Mouse (Mus musculus) midbrain, embryonic 15.5 days (tissue): ENCODE data around the gene Mmp14. TPM values are rescaled to one million over a fixed set of nuclear protein-coding genes. Genes with fewer than 3 reads are reported as not detected.

ENCODE experiments used
- ATAC-seq: fragments of 200-750 bp; cut with Nextera tagmentation; replicated peaks from 2 replicates; pipeline ENCODE4 v1.8.0; 2017; ENCODE audit warnings: moderate TSS enrichment
- H3K27ac ChIP-seq: fragments of 300-500 bp; sonication (generic); 2 replicates; pipeline ENCODE4 v1.5.1; 2015; ENCODE audit warnings: mild to moderate bottlenecking, inconsistent platforms
- H3K27me3 ChIP-seq: fragments of 300-500 bp; sonication (generic); replicated peaks from 2 replicates; pipeline ENCODE4 v1.6.1; 2015; ENCODE audit warnings: inconsistent platforms
- H3K36me3 ChIP-seq: fragments of 300-500 bp; sonication (generic); replicated peaks from 2 replicates; pipeline ENCODE4 v1.6.1; 2015; ENCODE audit warnings: inconsistent platforms
- H3K4me1 ChIP-seq: fragments of 300-500 bp; sonication (generic); 2 replicates; pipeline ENCODE4 v1.6.1; 2015; ENCODE audit warnings: inconsistent platforms
- H3K4me2 ChIP-seq: fragments of 300-500 bp; sonication (generic); 2 replicates; pipeline ENCODE4 v1.6.1; 2015; ENCODE audit warnings: inconsistent platforms, mild to moderate bottlenecking, moderate library complexity
- H3K4me3 ChIP-seq: fragments of 300-500 bp; sonication (generic); 2 replicates; pipeline ENCODE4 v1.5.1; 2015; ENCODE audit warnings: mild to moderate bottlenecking, inconsistent platforms
- H3K9ac ChIP-seq: fragments of 300-500 bp; sonication (generic); 2 replicates; pipeline ENCODE4 v1.6.1; 2015; ENCODE audit warnings: mild to moderate bottlenecking, inconsistent platforms
- H3K9me3 ChIP-seq: fragments of 300-500 bp; sonication (generic); 2 replicates; pipeline ENCODE4 v1.6.1; 2016; ENCODE audit warnings: inconsistent platforms
- WGBS: fragments of 180-500 bp; shearing (Covaris S2); methylation state at CpG from one replicate; pipeline ENCODE4 v1.1.7; 2015; ENCODE audit warnings: mixed read lengths; 5-methylcytosine and 5-hydroxymethylcytosine counted together
- polyA plus RNA-seq: library from polyadenylated mRNA; unstranded; fragments of >200 nt; fragmentation: Nextera tagmentation; extraction: Ambion mirVana; gene quantifications from 2 replicates; pipeline ENCODE4 v1.2.1, GENCODE M21; 2015

Mmp14 gene
- 45.4 and 51.0 TPM in 2 replicates for polyA plus RNA-seq

- H3K9me3 ChIP-seq: no peaks in the 10 kb centered on the region
- no peaks in the 10 kb centered on the region for H3K27me3 ChIP-seq
- H3K4me2 ChIP-seq: peak within 1 kb of the TSS; percentile 70
- peak within 1 kb of the TSS; percentile 47 for H3K9ac ChIP-seq
- ATAC-seq: peak; percentile 31; the same call in 1 of the 2 replicates
- peaks cover 50% of the 10 kb centered on the region for H3K4me1 ChIP-seq
- H3K27ac ChIP-seq: peak within 1 kb of the TSS; percentile 83
- 1% methylated on average over 49 of the region's 49 CpGs for WGBS
- 0 out of 2 replicates have a peak, but pooled peaks cover 9% of the 10 kb centered on the region for H3K36me3 ChIP-seq
- H3K4me3 ChIP-seq: peak within 1 kb of the TSS; percentile 51
Observed at GRCm38 (mm10) chr14:54431334-54432077, at the start of gene Mmp14. Gene Mmp14 (plus strand): TSS chr14:54431612.

- Histone ChIP-seq H3K9ac (no peak overlapping the region), H3K9me3 (no peaks in the 10 kb centered on the region), H3K4me3 (no peak overlapping the region), H3K4me1 (no peaks in the 10 kb centered on the region), H3K27me3 (no peaks in the 10 kb centered on the region), H3K27ac (no peak overlapping the region), H3K4me2 (no peak overlapping the region), H3K36me3 (no peaks in the 10 kb centered on the region)
- no peak for ATAC-seq
- WGBS: 83% methylated on average over 10 of the region's 10 CpGs
Observed at GRCm38 (mm10) chr14:54381816-54382215, 49.6 kb upstream of the Mmp14 start.

GRCm38 (mm10) chr14:54382641-54383040 is 48.8 kb upstream of the Mmp14 start:
- no peak overlapping the region for H3K4me3 ChIP-seq
- no peaks in the 10 kb centered on the region for H3K27me3 ChIP-seq
- H3K4me2 ChIP-seq: no peak overlapping the region
- 56% methylated on average over 9 of the region's 9 CpGs for WGBS
- no peak overlapping the region for H3K9ac ChIP-seq
- no peak for ATAC-seq
- no peaks in the 10 kb centered on the region for H3K36me3 ChIP-seq
- no peaks in the 10 kb centered on the region for H3K4me1 ChIP-seq
- no peaks in the 10 kb centered on the region for H3K9me3 ChIP-seq
- no peak overlapping the region for H3K27ac ChIP-seq

- Histone ChIP-seq H3K9ac (no peak overlapping the region), H3K4me2 (no peak overlapping the region), H3K36me3 (no peaks in the 10 kb centered on the region), H3K27ac (no peak overlapping the region), H3K9me3 (no peaks in the 10 kb centered on the region), H3K27me3 (no peaks in the 10 kb centered on the region), H3K4me3 (no peak overlapping the region), H3K4me1 (no peaks in the 10 kb centered on the region)
- no peak for ATAC-seq
- 56% methylated on average over 4 of the region's 4 CpGs for WGBS
Observed at GRCm38 (mm10) chr14:54383355-54383771, 48.0 kb upstream of the Mmp14 start.

GRCm38 (mm10) chr14:54384396-54384795 is 47.0 kb upstream of the Mmp14 start:
- Histone ChIP-seq H3K4me3 (no peak overlapping the region), H3K36me3 (no peaks in the 10 kb centered on the region), H3K27me3 (no peaks in the 10 kb centered on the region), H3K4me2 (no peak overlapping the region), H3K27ac (no peak overlapping the region), H3K9ac (no peak overlapping the region), H3K9me3 (no peaks in the 10 kb centered on the region), H3K4me1 (no peaks in the 10 kb centered on the region)
- no peak for ATAC-seq
- 90% methylated on average over 8 of the region's 8 CpGs for WGBS

- 85% methylated on average over 7 of the region's 7 CpGs for WGBS
Observed at GRCm38 (mm10) chr14:54385968-54386618, 45.3 kb upstream of the Mmp14 start.

GRCm38 (mm10) chr14:54387546-54387945 is 43.9 kb upstream of the Mmp14 start:
- Histone ChIP-seq H3K27ac (no peak overlapping the region), H3K9me3 (no peaks in the 10 kb centered on the region), H3K4me1 (no peaks in the 10 kb centered on the region), H3K27me3 (no peaks in the 10 kb centered on the region), H3K36me3 (no peaks in the 10 kb centered on the region), H3K9ac (no peak overlapping the region), H3K4me3 (no peak overlapping the region), H3K4me2 (no peak overlapping the region)
- WGBS: 85% methylated on average over 6 of the region's 6 CpGs
- ATAC-seq: no peak

More at GRCm38 (mm10) chr14:54385968-54386618, 45.3 kb upstream of the Mmp14 start:
- Histone ChIP-seq H3K27ac (no peak overlapping the region), H3K36me3 (no peaks in the 10 kb centered on the region), H3K4me3 (no peak overlapping the region), H3K27me3 (no peaks in the 10 kb centered on the region), H3K9me3 (no peaks in the 10 kb centered on the region), H3K4me2 (no peak overlapping the region), H3K4me1 (no peaks in the 10 kb centered on the region), H3K9ac (no peak overlapping the region)
- ATAC-seq: no peak

GRCm38 (mm10) chr14:54390843-54391242 is 40.6 kb upstream of the Mmp14 start:
- Histone ChIP-seq H3K27ac (no peak overlapping the region), H3K4me2 (no peak overlapping the region), H3K27me3 (no peaks in the 10 kb centered on the region), H3K4me1 (no peaks in the 10 kb centered on the region), H3K4me3 (no peak overlapping the region), H3K9me3 (no peaks in the 10 kb centered on the region), H3K36me3 (no peaks in the 10 kb centered on the region), H3K9ac (no peak overlapping the region)
- no peak for ATAC-seq
- 74% methylated on average over 6 of the region's 6 CpGs for WGBS

GRCm38 (mm10) chr14:54393794-54394193 is 37.6 kb upstream of the Mmp14 start:
- H3K4me1 ChIP-seq: no peaks in the 10 kb centered on the region
- 87% methylated on average over 3 of the region's 3 CpGs for WGBS
- H3K9ac ChIP-seq: no peak overlapping the region
- ATAC-seq: no peak
- no peaks in the 10 kb centered on the region for H3K9me3 ChIP-seq
- no peaks in the 10 kb centered on the region for H3K36me3 ChIP-seq
- no peaks in the 10 kb centered on the region for H3K27me3 ChIP-seq
- H3K4me3 ChIP-seq: no peak overlapping the region
- H3K4me2 ChIP-seq: no peak overlapping the region
- no peak overlapping the region for H3K27ac ChIP-seq

- H3K27ac ChIP-seq: no peak overlapping the region
- H3K36me3 ChIP-seq: no peaks in the 10 kb centered on the region
- H3K9ac ChIP-seq: no peak overlapping the region
- ATAC-seq: no peak
- no peaks in the 10 kb centered on the region for H3K4me1 ChIP-seq
- no peak overlapping the region for H3K4me3 ChIP-seq
- no peaks in the 10 kb centered on the region for H3K27me3 ChIP-seq
- H3K9me3 ChIP-seq: no peaks in the 10 kb centered on the region
- no peak overlapping the region for H3K4me2 ChIP-seq
Observed at GRCm38 (mm10) chr14:54394309-54394708, 37.1 kb upstream of the Mmp14 start.

GRCm38 (mm10) chr14:54396685-54397084 is 34.7 kb upstream of the Mmp14 start:
- no peaks in the 10 kb centered on the region for H3K36me3 ChIP-seq
- no peaks in the 10 kb centered on the region for H3K4me1 ChIP-seq
- no peak overlapping the region for H3K4me2 ChIP-seq
- H3K9me3 ChIP-seq: no peaks in the 10 kb centered on the region
- no peak overlapping the region for H3K4me3 ChIP-seq
- WGBS: 90% methylated on average over 7 of the region's 7 CpGs
- H3K27me3 ChIP-seq: no peaks in the 10 kb centered on the region
- no peak overlapping the region for H3K27ac ChIP-seq
- ATAC-seq: no peak
- no peak overlapping the region for H3K9ac ChIP-seq

- Histone ChIP-seq H3K4me2 (no peak overlapping the region), H3K36me3 (no peaks in the 10 kb centered on the region), H3K27ac (no peak overlapping the region), H3K4me3 (no peak overlapping the region), H3K27me3 (no peaks in the 10 kb centered on the region), H3K9me3 (no peaks in the 10 kb centered on the region), H3K9ac (no peak overlapping the region), H3K4me1 (no peaks in the 10 kb centered on the region)
- ATAC-seq: no peak
- 89% methylated on average over 7 of the region's 7 CpGs for WGBS
Observed at GRCm38 (mm10) chr14:54397872-54398527, 33.4 kb upstream of the Mmp14 start.
